Mouse (Mus musculus) embryonic facial prominence, embryonic 14.5 days (tissue): ENCODE results near the gene Gimap3. TPM values are rescaled to one million over a fixed set of nuclear protein-coding genes. Genes with fewer than 3 reads are reported as not detected.

Experiments used
- ATAC-seq: fragments of 200-750 bp; cut with Nextera tagmentation; 2 replicates; pipeline ENCODE4 v1.8.0; 2017; ENCODE audit warnings: low read depth, moderate number of reproducible peaks, moderate TSS enrichment
- DNase-seq: peaks from one replicate; pipeline ENCODE4 v3.0.0-alpha.2; 2015; ENCODE audit warnings: low spot score
- H3K27ac ChIP-seq: fragments of 300-500 bp; sonication (generic); replicated peaks from 2 replicates; pipeline ENCODE4 v1.5.1; 2014; ENCODE audit warnings: low read depth, mild to moderate bottlenecking, low read length, moderate library complexity
- H3K27me3 ChIP-seq: fragments of 300-500 bp; sonication (generic); replicated peaks from 2 replicates; pipeline ENCODE4 v1.6.1; 2014; ENCODE audit warnings: low read length; ENCODE audit not compliant: control insufficient read depth, insufficient read depth
- H3K36me3 ChIP-seq: fragments of 300-500 bp; sonication (generic); 2 replicates; pipeline ENCODE4 v1.6.1; 2014; ENCODE audit warnings: low read length, mixed read lengths; ENCODE audit not compliant: control insufficient read depth, insufficient read depth
- H3K4me1 ChIP-seq: fragments of 300-500 bp; sonication (generic); 2 replicates; pipeline ENCODE4 v1.6.1; 2014; ENCODE audit warnings: antibody characterized with exemption, low read length; ENCODE audit not compliant: control insufficient read depth, insufficient read depth
- H3K4me2 ChIP-seq: fragments of 300-500 bp; sonication (generic); 2 replicates; pipeline ENCODE4 v1.6.1; 2014; ENCODE audit warnings: low read depth, mild to moderate bottlenecking, low read length, moderate library complexity, mixed read lengths
- H3K4me3 ChIP-seq: fragments of 300-500 bp; sonication (generic); 2 replicates; pipeline ENCODE4 v1.5.1; 2014; ENCODE audit warnings: low read depth, mild to moderate bottlenecking, low read length
- H3K9ac ChIP-seq: fragments of 300-500 bp; sonication (generic); 2 replicates; pipeline ENCODE4 v1.6.1; 2014; ENCODE audit warnings: low read depth, mild to moderate bottlenecking, low read length, moderate library complexity, mixed read lengths
- H3K9me3 ChIP-seq: fragments of 300-500 bp; sonication (generic); 2 replicates; pipeline ENCODE4 v1.6.1; 2016; ENCODE audit warnings: low read length; ENCODE audit not compliant: control insufficient read depth
- WGBS: fragments of 180-500 bp; shearing (Covaris S2); extraction: QIAGEN DNeasy Blood & Tissue Kit; methylation state at CpG from one replicate; pipeline ENCODE4 v1.1.7; 2014; 5-methylcytosine and 5-hydroxymethylcytosine counted together
- polyA plus RNA-seq: library from polyadenylated mRNA; unstranded; fragments of >200 nt; fragmentation: Nextera tagmentation; extraction: Ambion mirVana; gene quantifications from 2 replicates; pipeline ENCODE4 v1.2.1, GENCODE M21; 2014

Gene Gimap3
- not detected in 2 replicates for polyA plus RNA-seq

DNA sequence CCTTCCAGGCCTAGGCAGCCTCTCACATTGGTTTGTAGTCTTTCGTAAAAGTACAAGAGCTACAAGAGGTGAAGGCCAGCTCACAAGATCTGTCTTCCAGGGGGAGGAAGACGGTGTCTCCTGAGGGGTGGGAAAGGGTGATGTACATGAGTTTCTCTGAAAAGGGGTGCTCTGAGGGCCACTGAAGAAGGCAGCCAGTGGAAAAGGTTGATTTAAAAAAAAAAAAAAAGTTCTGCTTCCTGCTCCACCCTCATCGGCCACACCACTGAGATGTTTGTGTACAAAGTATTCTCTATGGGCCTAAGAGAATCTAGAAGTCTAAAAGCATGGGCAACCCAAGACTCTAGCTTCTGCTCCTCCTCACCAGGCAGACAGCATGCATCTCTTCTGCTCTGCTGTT is at the start of gene Gimap3:
TSS of gene Gimap3 (minus strand) at position 156 of the 400 bp plus-strand sequence.
- 89% methylated on average over 3 of the region's 3 CpGs for WGBS
- Histone ChIP-seq H3K9me3 (no peaks in the 10 kb centered on the region), H3K4me2 (no peak within 1 kb of the TSS), H3K4me3 (no peak within 1 kb of the TSS), H3K27me3 (no peaks in the 10 kb centered on the region), H3K27ac (no peak within 1 kb of the TSS), H3K36me3 (no peaks in the 10 kb centered on the region), H3K9ac (no peak within 1 kb of the TSS), H3K4me1 (no peaks in the 10 kb centered on the region)
- no peak for ATAC-seq
- no peak for DNase-seq

DNA sequence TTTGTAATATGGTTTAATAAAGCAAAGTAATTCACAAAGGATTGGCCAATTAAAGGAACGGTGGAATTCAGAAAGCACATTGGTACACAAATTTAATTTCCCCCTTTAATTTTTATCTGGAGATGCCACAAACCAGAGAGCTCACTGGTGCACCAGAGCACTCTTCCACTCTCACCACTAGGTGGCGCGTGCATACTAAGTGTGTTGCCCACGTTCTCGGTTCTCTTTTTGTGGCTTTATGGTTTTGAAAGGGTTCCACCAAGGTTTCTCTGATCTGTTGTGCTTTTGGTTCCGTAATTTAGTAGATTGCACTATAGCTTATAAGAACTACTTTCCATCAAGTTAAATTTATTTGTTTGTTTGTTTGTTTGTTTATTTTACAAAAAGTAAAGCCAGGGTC is 47.2 kb upstream of the Gimap3 start:
- H3K4me1 ChIP-seq = no peaks in the 10 kb centered on the region
- no peak overlapping the region for H3K4me2 ChIP-seq
- H3K27me3 ChIP-seq = no peaks in the 10 kb centered on the region
- no peaks in the 10 kb centered on the region for H3K36me3 ChIP-seq
- DNase-seq (peak; percentile 94), ATAC-seq (no peak)
- no peak overlapping the region for H3K27ac ChIP-seq
- WGBS = 5% methylated on average over 6 of the region's 6 CpGs
- H3K9ac ChIP-seq = no peak overlapping the region
- no peak overlapping the region for H3K4me3 ChIP-seq
- H3K9me3 ChIP-seq = no peaks in the 10 kb centered on the region

DNA sequence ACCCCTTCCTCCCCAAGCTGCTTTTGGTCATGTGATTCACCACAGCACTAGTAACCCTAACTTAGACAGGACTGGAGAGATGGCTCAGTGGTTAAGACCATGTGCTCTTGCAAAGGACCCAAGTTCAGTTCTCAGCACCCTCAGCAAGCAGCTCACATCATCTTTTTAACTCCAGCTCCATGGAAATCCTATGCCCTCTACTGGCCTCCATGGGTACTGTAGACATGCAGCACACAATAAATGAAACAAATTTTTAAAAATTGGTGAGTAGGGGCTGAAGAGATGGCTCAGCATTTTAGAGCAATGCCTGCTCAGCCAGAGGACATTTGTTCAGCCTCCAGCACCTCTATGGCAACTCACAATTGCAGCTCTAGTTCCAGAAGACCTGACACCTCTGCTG is 44.4 kb upstream of the Gimap3 start:
- H3K4me2 ChIP-seq = no peak overlapping the region
- no peaks in the 10 kb centered on the region for H3K9me3 ChIP-seq
- H3K9ac ChIP-seq = no peak overlapping the region
- DNase-seq = no peak
- no peak overlapping the region for H3K4me3 ChIP-seq
- no peak overlapping the region for H3K27ac ChIP-seq
- H3K4me1 ChIP-seq = no peaks in the 10 kb centered on the region
- no peaks in the 10 kb centered on the region for H3K27me3 ChIP-seq
- no peak for ATAC-seq
- H3K36me3 ChIP-seq = no peaks in the 10 kb centered on the region

DNA sequence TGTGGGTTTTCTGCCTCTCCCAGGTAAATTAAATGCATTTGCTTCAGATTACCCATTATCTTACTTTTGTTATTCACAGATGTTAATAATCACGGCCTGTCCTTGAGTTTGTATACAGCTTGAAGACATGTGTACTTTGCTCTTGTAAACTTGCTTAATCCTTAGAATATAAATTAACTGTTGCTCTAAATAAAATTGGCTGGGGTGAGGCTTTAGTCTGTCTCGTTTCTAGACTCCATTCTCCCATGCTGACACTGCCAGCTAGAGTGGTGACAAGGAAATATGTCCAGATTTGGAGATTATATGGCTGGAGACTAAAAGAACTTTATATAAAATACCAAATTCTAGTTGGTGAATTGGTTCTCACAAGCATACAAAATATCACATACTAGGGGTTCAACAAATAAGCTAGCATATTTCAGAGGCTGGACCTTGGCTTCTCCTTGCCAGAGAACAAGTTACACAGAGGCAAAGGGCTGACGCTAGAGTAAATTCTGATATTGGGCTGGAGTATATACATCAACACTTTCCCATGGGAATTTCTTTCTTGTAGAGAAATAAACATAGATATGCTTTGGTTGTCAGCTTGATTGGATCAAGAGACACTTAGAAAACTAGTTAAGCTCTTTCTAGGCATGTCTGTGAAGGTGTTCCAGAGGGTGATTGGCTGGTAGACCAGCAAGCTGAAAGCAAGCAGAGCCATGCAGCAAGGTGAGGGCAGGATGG is 39.0 kb upstream of the Gimap3 start:
- Histone ChIP-seq H3K36me3 (no peaks in the 10 kb centered on the region), H3K9ac (no peak overlapping the region), H3K27ac (no peak overlapping the region), H3K4me2 (no peak overlapping the region), H3K4me1 (no peaks in the 10 kb centered on the region), H3K27me3 (no peaks in the 10 kb centered on the region), H3K4me3 (no peak overlapping the region), H3K9me3 (no peaks in the 10 kb centered on the region)
- WGBS = 64% methylated on average over 3 of the region's 3 CpGs
- ATAC-seq (no peak), DNase-seq (no peak)

DNA sequence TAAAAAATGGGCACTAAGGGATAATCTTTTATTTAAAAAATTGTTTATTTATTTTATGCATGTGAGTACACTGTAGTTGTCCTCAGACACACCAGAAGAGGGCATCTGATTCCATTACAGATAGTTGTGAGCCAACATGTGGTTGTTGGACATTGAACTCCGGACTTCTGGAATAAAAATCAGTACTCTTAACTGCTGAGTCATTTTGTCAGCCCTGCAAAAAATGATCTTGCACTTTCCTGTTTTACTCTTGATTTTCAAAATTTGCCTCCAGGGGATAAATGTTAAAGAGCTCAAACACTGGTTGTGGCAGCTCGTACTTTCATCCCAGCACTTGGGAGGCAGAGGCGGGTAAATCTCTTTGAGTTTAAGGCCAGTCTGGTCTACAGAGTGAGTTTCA is 36.1 kb upstream of the Gimap3 start:
- no peak overlapping the region for H3K4me2 ChIP-seq
- WGBS = 82% methylated on average over 3 of the region's 3 CpGs

DNA sequence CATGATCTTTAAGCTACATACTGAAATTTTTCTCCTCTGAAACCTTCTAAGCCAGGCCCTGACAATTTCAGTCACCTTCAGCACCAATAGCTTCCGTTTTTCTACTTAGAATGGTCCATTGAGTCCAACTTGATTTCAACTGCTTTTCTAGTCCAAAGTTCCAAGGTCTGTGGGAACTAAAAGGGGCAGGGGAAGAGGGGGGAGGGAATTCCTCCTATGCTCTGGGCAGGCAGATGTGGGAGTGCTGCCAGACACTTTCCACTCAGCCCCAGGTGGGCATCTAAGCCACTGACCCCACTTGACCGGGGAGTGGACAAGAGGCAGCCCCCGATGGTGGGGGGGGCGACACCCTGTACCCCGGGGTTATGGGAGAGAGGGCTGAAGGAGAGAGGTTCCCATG is 33.7 kb upstream of the Gimap3 start:
- H3K27ac ChIP-seq = no peak overlapping the region
- H3K4me3 ChIP-seq = no peak overlapping the region
- H3K4me2 ChIP-seq = no peak overlapping the region
- WGBS = 85% methylated on average over 5 of the region's 5 CpGs
- no peaks in the 10 kb centered on the region for H3K9me3 ChIP-seq
- H3K4me1 ChIP-seq = no peaks in the 10 kb centered on the region
- no peak for DNase-seq
- ATAC-seq = no peak
- no peaks in the 10 kb centered on the region for H3K27me3 ChIP-seq
- H3K9ac ChIP-seq = no peak overlapping the region
- no peaks in the 10 kb centered on the region for H3K36me3 ChIP-seq

More for the DNA sequence above, 36.1 kb upstream of the Gimap3 start:
- Histone ChIP-seq H3K4me3 (no peak overlapping the region), H3K4me1 (no peaks in the 10 kb centered on the region), H3K36me3 (no peaks in the 10 kb centered on the region), H3K27ac (no peak overlapping the region), H3K9ac (no peak overlapping the region), H3K9me3 (no peaks in the 10 kb centered on the region), H3K27me3 (no peaks in the 10 kb centered on the region)
- ATAC-seq = no peak
- no peak for DNase-seq

DNA sequence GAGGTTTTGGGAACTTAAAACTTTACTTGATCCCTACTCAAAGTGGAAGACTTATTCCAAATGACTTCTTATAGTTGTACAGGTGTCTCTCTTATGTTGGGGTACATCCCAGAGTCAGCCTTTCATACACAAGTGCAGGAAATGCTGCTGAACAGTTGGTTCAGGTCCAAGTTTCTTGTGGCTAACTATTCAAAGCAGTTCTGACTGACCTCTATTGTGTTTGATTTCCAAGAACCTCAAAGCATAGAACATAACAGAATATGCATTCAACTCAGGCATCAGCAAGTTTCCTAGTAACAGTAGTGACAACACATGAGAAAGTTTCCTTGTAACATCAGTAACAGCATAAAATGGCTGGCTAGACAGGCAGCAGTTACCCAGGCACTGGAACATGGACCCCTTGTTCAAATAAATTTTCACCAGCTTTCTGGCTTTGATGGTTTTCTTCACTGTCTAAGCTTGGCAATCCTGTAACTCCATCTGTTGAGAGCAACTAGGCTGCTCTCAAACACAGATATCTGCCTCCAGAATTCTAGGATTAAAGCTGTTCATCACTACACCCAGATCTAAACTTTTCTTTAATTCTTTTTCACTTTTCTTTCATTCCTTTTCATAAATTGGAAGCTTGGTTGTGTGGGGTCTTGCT is 32.9 kb upstream of the Gimap3 start:
- DNase-seq = peak; percentile 35
- Histone ChIP-seq H3K4me2 (no peak overlapping the region), H3K27ac (no peak overlapping the region), H3K4me1 (no peaks in the 10 kb centered on the region), H3K36me3 (no peaks in the 10 kb centered on the region), H3K9me3 (no peaks in the 10 kb centered on the region), H3K4me3 (no peak overlapping the region), H3K27me3 (no peaks in the 10 kb centered on the region), H3K9ac (no peak overlapping the region)
- ATAC-seq = no peak

DNA sequence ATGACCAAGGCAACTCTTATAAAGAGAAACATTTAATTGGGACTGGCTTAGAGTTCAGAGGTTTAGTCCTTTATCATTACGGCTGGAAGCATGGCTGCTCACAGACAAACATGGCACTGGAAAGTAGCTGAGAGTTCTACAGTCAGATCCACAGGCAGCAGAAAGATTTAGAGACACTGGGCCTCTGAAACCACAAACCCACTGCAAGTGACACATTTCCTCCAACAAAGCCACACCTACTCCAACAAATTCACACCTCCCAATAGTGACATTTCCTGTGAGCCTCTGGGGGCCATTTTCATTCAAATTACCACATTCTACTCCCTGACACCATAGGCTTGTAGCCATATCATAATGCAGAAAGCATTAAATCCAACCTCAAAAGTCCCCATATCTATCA is 31.2 kb upstream of the Gimap3 start:
- DNase-seq (no peak), ATAC-seq (no peak)
- Histone ChIP-seq H3K27me3 (no peaks in the 10 kb centered on the region), H3K9me3 (no peaks in the 10 kb centered on the region), H3K4me1 (no peaks in the 10 kb centered on the region), H3K9ac (no peak overlapping the region), H3K36me3 (no peaks in the 10 kb centered on the region), H3K4me2 (no peak overlapping the region), H3K4me3 (no peak overlapping the region), H3K27ac (no peak overlapping the region)
- WGBS = 90% methylated on average over 1 of the region's 1 CpGs

DNA sequence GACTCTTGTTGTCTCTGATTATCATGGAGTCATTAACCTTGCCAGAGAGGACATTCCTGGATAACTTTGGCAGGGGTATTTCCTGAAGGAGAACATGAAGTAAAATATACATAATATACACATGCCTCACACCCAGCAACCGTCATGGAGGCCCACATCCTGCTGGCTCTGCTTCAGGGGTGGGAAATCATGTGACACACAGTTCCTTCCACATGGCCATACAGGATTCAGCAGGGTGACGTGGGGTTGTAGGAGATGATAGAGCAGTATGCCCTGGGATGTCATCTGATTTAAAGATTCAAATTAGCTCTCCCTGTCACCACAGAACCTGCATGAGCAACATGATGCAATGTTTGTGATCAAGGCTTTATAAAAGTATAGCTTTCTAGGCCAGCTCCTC is 17.2 kb upstream of the Gimap3 start:
- no peaks in the 10 kb centered on the region for H3K9me3 ChIP-seq

More for the DNA sequence above, 17.2 kb upstream of the Gimap3 start:
- H3K36me3 ChIP-seq = no peaks in the 10 kb centered on the region
- no peak overlapping the region for H3K9ac ChIP-seq
- no peak for ATAC-seq
- no peak overlapping the region for H3K27ac ChIP-seq
- no peak overlapping the region for H3K4me3 ChIP-seq
- DNase-seq = no peak
- no peaks in the 10 kb centered on the region for H3K4me1 ChIP-seq
- no peaks in the 10 kb centered on the region for H3K27me3 ChIP-seq
- H3K4me2 ChIP-seq = no peak overlapping the region
- 89% methylated on average over 2 of the region's 2 CpGs for WGBS
